Mouse (Mus musculus): ENCODE measurements around the gene Cdkal1. TPM values are rescaled to one million over a fixed set of nuclear protein-coding genes. Genes with fewer than 3 reads are reported as not detected.

Cdkal1 gene
- polyA plus RNA-seq, 2 experiments = 2.0 to 7.7 TPM

GRCm38 (mm10) chr13:29359341-29359740 lies 496.1 kb downstream of the Cdkal1 start:
- WGBS (ENCODE audit: insufficient replicate concordance) = 43% methylated on average over 1 of the region's 1 CpGs
- Histone ChIP-seq H3K27ac (no peak overlapping the region), H3K9me3 (ENCODE audit: control insufficient read depth, low read length) (no peaks in the 10 kb centered on the region), H3K4me1 (replicated peaks; ENCODE audit: control insufficient read depth in 2 of 2, insufficient read depth in 2 of 2, low read length in 1 of 2) (0 out of 4 replicates have a peak, but pooled peaks cover 0 to 3% of the 10 kb centered on the region in 2 experiments), H3K27me3 (ENCODE audit: control insufficient read depth, insufficient read depth, low read length) (no peaks in the 10 kb centered on the region), H3K9ac (replicated peaks) (no peak overlapping the region), H3K4me2 (ENCODE audit: low read depth) (no peak overlapping the region), H3K4me3 (ENCODE audit: insufficient read depth in 1 of 2, low read depth in 2 of 2, low read length in 2 of 2) (no peak overlapping the region), H3K36me3 (replicated peaks; ENCODE audit: control insufficient read depth, insufficient read depth, low read depth) (no peaks in the 10 kb centered on the region)
- TF ChIP-seq EP300 (IDR thresholded peaks at IDR 0.05; ENCODE audit: low read depth) = no peak
- no peak for TF ChIP-seq CTCF (IDR thresholded peaks at IDR 0.05; ENCODE audit: low read depth)
- no peak for ATAC-seq (ENCODE audit: insufficient read depth)
- no peak for DNase-seq (ENCODE audit: low read depth in 3 of 3, low spot score in 3 of 3)

DNA sequence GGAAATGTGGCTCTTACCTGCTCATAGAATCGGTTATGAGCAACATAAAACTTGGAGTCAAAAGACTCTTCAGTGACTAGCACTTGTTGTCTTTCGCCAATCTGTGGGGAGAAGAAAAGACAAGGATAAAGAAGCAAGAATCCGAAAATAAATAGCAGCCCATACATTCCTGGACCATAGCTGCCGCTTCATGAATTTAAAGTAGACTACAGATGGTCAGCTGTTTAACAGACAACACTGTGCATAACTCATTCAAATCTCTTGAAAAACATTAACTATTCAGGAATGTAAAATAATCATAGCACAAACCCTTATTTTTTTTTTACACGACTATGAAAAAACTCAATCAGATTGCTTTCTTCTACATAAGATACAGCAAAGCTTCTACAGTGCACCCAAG lies 498.0 kb downstream of the Cdkal1 start:
- 0 out of 4 replicates have a peak, but pooled peaks cover 0 to 3% of the 10 kb centered on the region in 2 experiments for H3K4me1 ChIP-seq (replicated peaks; ENCODE audit: control insufficient read depth in 2 of 2, insufficient read depth in 2 of 2, low read length in 1 of 2)

DNA sequence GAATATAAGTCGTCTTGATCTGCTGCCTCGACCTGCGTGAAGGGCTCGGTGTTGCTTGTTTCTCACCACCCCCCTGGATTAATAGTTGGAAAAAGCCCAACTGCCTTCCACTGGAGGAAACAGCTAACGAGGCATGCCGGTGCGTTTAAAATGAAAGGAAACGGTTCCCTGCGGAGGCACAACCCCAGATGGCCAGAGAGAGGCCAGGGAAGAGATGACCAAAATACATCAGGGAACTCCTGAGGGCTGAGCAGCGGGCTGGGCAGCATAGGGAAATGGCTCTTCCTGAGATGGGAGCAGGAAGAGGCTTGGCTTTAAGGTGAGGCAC lies 499.4 kb downstream of the Cdkal1 start:
- 58% methylated on average over 10 of the region's 10 CpGs for WGBS (ENCODE audit: insufficient replicate concordance)
- H3K4me3 ChIP-seq (ENCODE audit: insufficient read depth in 1 of 2, low read depth in 2 of 2, low read length in 2 of 2) = no peak overlapping the region
- H3K9me3 ChIP-seq (ENCODE audit: control insufficient read depth, low read length) = no peaks in the 10 kb centered on the region
- H3K36me3 ChIP-seq (replicated peaks; ENCODE audit: control insufficient read depth, insufficient read depth, low read depth) = no peaks in the 10 kb centered on the region
- no peak for ATAC-seq (ENCODE audit: insufficient read depth)
- no peak for DNase-seq (ENCODE audit: low read depth in 3 of 3, low spot score in 3 of 3)
- H3K27ac ChIP-seq = no peak overlapping the region
- no peaks in the 10 kb centered on the region for H3K4me1 ChIP-seq (replicated peaks; ENCODE audit: control insufficient read depth in 2 of 2, insufficient read depth in 2 of 2, low read length in 1 of 2)
- TF ChIP-seq CTCF (IDR thresholded peaks at IDR 0.05; ENCODE audit: low read depth) (no peak), EP300 (IDR thresholded peaks at IDR 0.05; ENCODE audit: low read depth) (no peak)
- H3K27me3 ChIP-seq (ENCODE audit: control insufficient read depth, insufficient read depth, low read length) = no peaks in the 10 kb centered on the region
- H3K9ac ChIP-seq (replicated peaks) = no peak overlapping the region
- H3K4me2 ChIP-seq (ENCODE audit: low read depth) = no peak overlapping the region

More for the DNA sequence above, 498.0 kb downstream of the Cdkal1 start:
- no peak overlapping the region for H3K27ac ChIP-seq
- H3K4me3 ChIP-seq (ENCODE audit: insufficient read depth in 1 of 2, low read depth in 2 of 2, low read length in 2 of 2) = no peak overlapping the region
- ATAC-seq (ENCODE audit: insufficient read depth) (no peak), DNase-seq (ENCODE audit: low read depth in 3 of 3, low spot score in 3 of 3) (no peak)
- no peak overlapping the region for H3K9ac ChIP-seq (replicated peaks)
- TF ChIP-seq CTCF (IDR thresholded peaks at IDR 0.05; ENCODE audit: low read depth) = no peak
- TF ChIP-seq EP300 (IDR thresholded peaks at IDR 0.05; ENCODE audit: low read depth) = no peak
- 73% methylated on average over 5 of the region's 5 CpGs for WGBS (ENCODE audit: insufficient replicate concordance)
- no peaks in the 10 kb centered on the region for H3K36me3 ChIP-seq (replicated peaks; ENCODE audit: control insufficient read depth, insufficient read depth, low read depth)
- H3K9me3 ChIP-seq (ENCODE audit: control insufficient read depth, low read length) = no peaks in the 10 kb centered on the region
- no peak overlapping the region for H3K4me2 ChIP-seq (ENCODE audit: low read depth)
- H3K27me3 ChIP-seq (ENCODE audit: control insufficient read depth, insufficient read depth, low read length) = no peaks in the 10 kb centered on the region

DNA sequence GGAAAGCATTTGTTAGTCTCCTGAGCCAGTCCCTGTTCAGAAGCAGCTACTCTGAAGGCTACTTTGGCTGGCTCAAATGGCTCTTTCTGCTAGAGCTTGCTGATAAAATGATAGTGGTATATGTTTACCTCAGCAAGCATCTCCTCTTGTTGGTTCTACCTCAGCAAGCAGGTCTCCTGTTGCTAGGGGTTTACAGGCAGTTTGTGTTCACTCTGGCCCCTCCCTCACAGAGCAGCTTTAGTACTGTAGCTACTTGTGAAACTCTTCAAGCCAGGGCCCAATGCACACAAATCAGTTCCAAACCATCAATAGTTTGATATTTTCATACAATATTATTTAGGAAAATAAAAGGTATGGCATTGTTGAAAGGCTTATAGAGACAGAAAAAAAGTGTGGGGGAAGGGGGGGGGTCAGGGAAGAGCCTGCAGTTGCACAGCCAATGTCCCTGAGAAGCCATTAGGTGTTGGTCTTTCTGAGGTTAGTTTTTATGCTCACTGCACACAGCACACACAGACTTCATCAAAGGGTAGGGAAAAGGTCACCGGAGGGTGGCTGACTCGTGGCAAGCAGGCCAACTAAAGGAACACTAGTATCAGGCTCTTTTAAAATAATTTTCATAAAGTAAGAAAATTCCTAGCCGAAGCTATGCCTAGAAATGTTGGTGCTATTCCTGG lies 499.9 kb downstream of the Cdkal1 start:
- no peak for TF ChIP-seq CTCF (IDR thresholded peaks at IDR 0.05; ENCODE audit: low read depth)
- TF ChIP-seq EP300 (IDR thresholded peaks at IDR 0.05; ENCODE audit: low read depth) = no peak
- H3K36me3 ChIP-seq (replicated peaks; ENCODE audit: control insufficient read depth, insufficient read depth, low read depth) = no peaks in the 10 kb centered on the region
- H3K4me1 ChIP-seq (replicated peaks; ENCODE audit: control insufficient read depth in 2 of 2, insufficient read depth in 2 of 2, low read length in 1 of 2) = no peaks in the 10 kb centered on the region
- 64% methylated on average over 3 of the region's 3 CpGs for WGBS (ENCODE audit: insufficient replicate concordance)
- no peak overlapping the region for H3K27ac ChIP-seq
- no peak overlapping the region for H3K4me3 ChIP-seq (ENCODE audit: insufficient read depth in 1 of 2, low read depth in 2 of 2, low read length in 2 of 2)
- H3K9me3 ChIP-seq (ENCODE audit: control insufficient read depth, low read length) = no peaks in the 10 kb centered on the region
- no peak for DNase-seq (ENCODE audit: low read depth in 3 of 3, low spot score in 3 of 3)
- no peak for ATAC-seq (ENCODE audit: insufficient read depth)
- no peak overlapping the region for H3K4me2 ChIP-seq (ENCODE audit: low read depth)
- no peaks in the 10 kb centered on the region for H3K27me3 ChIP-seq (ENCODE audit: control insufficient read depth, insufficient read depth, low read length)
- no peak overlapping the region for H3K9ac ChIP-seq (replicated peaks)

DNA sequence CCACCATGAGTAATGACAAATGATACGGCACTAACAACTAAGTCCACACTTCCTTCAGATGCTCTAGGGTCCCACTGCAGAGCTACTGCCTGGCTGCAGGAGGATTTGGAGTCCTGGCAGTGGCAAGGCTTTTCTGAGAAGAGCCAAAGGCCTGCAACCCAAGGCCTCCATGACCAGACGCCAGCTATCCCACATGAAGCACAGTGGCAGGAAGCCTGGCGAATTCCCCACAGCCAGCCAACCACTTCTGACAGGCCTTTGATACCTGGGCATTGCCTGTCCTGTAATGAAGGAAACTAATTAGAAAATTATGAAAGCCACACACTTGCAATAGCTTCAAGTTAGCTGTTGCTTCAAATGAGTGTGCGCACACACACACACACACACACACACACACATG lies 500.5 kb downstream of the Cdkal1 start:
- no peak overlapping the region for H3K4me3 ChIP-seq (ENCODE audit: insufficient read depth in 1 of 2, low read depth in 2 of 2, low read length in 2 of 2)
- H3K27me3 ChIP-seq (ENCODE audit: control insufficient read depth, insufficient read depth, low read length) = no peaks in the 10 kb centered on the region
- no peak for DNase-seq (ENCODE audit: low read depth in 3 of 3, low spot score in 3 of 3)
- H3K9me3 ChIP-seq (ENCODE audit: control insufficient read depth, low read length) = no peaks in the 10 kb centered on the region
- H3K9ac ChIP-seq (replicated peaks) = no peak overlapping the region
- H3K27ac ChIP-seq = no peak overlapping the region
- TF ChIP-seq CTCF (IDR thresholded peaks at IDR 0.05; ENCODE audit: low read depth) = no peak
- TF ChIP-seq EP300 (IDR thresholded peaks at IDR 0.05; ENCODE audit: low read depth) = no peak
- no peak overlapping the region for H3K4me2 ChIP-seq (ENCODE audit: low read depth)
- no peaks in the 10 kb centered on the region for H3K4me1 ChIP-seq (replicated peaks; ENCODE audit: control insufficient read depth in 2 of 2, insufficient read depth in 2 of 2, low read length in 1 of 2)
- ATAC-seq (ENCODE audit: insufficient read depth) = no peak
- 70% methylated on average over 4 of the region's 4 CpGs for WGBS (ENCODE audit: insufficient replicate concordance)
- H3K36me3 ChIP-seq (replicated peaks; ENCODE audit: control insufficient read depth, insufficient read depth, low read depth) = no peaks in the 10 kb centered on the region

All from liver, embryonic 14.5 days (tissue).